Mouse (Mus musculus): Measurements from ENCODE around the gene Atp11c. TPM values are rescaled to one million over a fixed set of nuclear protein-coding genes. Genes with fewer than 3 reads are reported as not detected.

Atp11c gene
- total RNA-seq, 2 experiments from 2014 or later: 9.6 to 10.0 TPM

DNA sequence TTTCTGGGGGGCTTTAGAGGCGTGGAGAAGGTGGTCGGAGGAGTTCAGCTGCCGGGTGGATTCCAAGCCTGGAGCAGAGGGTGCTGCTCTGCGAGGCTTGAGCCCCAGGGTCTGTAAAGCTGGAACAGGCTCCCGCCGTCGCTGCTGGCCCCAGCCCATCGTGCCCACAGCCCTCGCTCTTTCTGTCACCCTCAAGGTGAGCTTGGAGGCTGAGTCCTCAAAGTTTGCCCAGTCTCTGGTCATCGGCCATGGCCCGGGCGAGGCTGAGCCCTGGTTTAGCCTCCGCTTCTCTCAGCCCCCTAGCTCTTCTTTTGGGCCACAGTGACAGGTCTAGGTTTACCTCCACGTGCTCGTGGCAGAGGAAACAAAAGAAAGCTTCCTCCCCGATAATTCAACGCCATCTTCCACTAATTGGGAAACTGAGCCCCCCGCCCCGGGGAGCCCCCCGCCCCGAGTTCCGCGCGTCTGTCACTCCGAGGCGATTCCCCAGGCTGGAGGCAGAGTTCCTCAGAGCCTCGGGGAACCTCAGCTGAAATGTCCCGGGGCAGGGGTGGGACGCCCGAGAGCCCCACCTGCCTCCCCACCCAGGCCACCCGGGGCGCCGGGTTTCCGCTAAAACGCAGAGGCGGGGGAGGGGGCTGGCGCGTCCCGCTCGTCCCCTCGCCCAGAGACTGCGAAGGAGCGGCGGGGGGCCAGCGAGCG, 189.3 kb downstream of the Atp11c start:
- DNase-seq: peak; percentile 8 to 16
- intact Hi-C loops (cut with DNase I): loop anchor here (5.0 to 10.0 kb wide), 3 partner anchors 66 to 1226 kb away; no protein-coding TSS in a partner anchor

DNA sequence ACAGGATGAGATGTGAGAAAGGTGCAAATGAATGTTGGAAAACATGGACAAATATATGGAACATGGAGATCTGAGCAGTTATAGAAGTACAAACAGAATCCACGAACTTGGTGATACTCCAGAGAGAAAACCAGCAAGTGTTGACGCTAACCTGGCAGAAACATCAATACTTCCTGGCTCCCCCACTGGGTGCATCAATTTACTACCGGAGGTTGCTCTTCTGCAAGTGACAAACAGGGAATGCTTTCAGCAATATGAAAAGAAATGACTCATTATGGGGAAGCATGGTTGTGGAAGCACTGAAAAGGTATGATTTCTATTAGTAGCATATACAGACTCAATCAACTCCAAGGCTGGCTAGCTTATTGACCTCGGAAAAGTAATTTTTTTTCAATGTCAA, 198.2 kb downstream of the Atp11c start:
- DNase-seq: no peak
- intact Hi-C loops (cut with DNase I): no loop called here

DNA sequence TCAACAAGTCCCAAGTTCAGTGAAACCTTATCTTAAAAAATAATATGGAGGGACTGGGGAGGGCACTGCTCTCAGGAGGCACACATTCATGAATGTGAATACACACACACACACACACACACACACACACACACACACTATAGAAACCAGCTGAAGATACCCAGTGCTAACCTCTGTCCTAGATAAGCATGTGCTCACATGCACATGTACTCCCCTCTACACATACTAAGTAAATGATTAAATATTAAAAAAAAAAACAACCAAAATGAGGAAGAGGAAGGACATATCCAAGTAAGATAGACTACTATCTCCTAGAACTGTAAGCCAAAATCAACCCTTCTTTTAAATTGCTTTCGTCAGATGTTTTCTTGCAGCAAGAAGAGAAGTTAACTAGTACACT, 205.6 kb downstream of the Atp11c start:
- DNase-seq: no peak
- intact Hi-C loops (cut with DNase I): no loop called here

DNA sequence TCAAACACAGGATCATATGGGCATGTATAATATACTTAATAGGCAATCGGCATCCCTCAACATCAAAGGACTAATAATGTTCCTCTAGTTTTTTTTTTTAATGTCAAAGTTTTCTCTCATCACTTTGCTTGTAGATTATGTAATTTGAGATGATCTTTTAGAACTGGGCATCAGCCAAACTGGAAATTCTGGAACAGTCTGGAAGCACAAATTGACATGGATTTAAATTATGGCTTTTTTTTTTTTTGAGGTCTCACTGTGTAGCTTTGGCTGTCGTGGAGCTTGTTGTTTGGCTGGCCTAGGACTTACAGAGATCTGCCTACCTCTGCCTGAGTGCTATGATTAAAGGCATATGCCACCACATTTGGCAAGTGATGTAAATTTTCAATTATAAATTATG, 210.8 kb downstream of the Atp11c start:
- no peak for DNase-seq
- intact Hi-C loops (cut with DNase I): no loop called here

GRCm38 (mm10) chrX:60380386-60380785, 212.1 kb downstream of the Atp11c start:
- no peak for DNase-seq
- intact Hi-C loops (cut with DNase I): no loop called here

GRCm38 (mm10) chrX:60348741-60349140, 243.8 kb downstream of the Atp11c start:
- intact Hi-C loops (cut with DNase I): no loop called here
- no peak for DNase-seq

- intact Hi-C loops (cut with DNase I): no loop called here
- DNase-seq: no peak
Measured at GRCm38 (mm10) chrX:60345447-60345846, 247.1 kb downstream of the Atp11c start.

- DNase-seq: peak; percentile 26 to 34
- intact Hi-C loops (cut with DNase I): no loop called here
Measured at GRCm38 (mm10) chrX:60344991-60345390, 247.5 kb downstream of the Atp11c start.

- DNase-seq: no peak
- intact Hi-C loops (cut with DNase I): no loop called here
Measured at GRCm38 (mm10) chrX:60329735-60330134, 262.8 kb downstream of the Atp11c start.

- intact Hi-C loops (cut with DNase I): no loop called here
- no peak for DNase-seq
Measured at GRCm38 (mm10) chrX:60321321-60321720, 271.2 kb downstream of the Atp11c start.

- intact Hi-C loops (cut with DNase I): no loop called here
- DNase-seq: no peak
Measured at GRCm38 (mm10) chrX:60317661-60318060, 274.8 kb downstream of the Atp11c start.

DNA sequence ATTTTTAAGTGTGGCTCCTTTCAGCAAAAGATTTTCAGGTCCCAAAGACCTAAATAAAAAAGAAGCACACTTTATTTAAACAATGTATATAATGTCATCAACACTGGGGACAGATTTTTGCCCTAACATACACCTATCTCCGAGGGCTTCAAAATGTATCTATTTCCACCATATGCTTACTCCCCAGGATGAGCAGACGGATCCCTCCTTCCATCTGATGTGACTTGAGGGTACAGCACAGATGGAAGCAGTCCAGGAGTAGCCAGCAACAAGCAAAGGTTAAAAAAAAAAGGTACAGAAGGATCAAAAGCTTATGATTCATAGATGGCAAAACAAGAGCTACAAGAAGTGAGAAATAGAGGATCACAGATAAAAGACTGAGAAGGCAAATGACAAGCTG, 300.2 kb downstream of the Atp11c start:
- intact Hi-C loops (cut with DNase I): no loop called here
- DNase-seq: no peak

DNA sequence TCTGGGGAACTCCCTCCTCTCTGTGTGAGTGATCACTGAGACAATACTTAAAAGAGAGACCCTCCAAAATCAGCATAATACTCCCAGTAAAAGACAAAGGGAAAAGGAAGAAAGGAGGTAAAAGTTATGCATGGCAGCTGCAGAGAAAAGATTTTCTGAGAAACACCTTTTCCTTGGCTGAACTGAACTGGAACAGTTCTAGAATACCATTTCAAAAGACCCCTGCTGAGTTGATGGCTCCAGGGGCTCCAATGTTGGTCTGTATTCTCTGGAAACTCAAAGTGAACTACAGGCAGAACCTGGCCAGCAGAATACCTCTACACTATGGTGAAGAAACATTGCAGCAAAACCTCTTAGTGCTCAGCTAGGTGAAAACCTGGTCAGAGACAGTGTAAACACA, 337.2 kb downstream of the Atp11c start:
- intact Hi-C loops (cut with DNase I): no loop called here
- DNase-seq: no peak

DNA sequence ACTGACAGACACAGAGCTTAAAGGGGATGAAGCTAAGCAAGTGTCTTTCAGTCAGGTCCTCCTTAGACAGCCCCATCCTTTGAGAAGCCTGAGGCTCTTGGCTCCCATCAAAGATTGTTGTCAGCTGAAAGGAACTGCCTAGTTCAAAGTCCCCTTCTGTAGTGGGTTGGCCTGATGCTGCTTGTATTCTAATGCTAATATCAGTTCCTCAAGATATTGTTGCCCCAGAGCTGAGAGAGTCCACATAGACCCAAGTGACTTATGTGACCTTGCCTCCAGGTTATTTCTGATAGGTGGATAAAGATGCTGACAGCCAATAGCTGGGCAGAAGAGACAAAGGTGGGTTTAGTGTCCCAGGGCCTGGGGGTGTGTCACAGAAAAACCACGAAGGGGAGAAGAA, 404.8 kb downstream of the Atp11c start:
- intact Hi-C loops (cut with DNase I): no loop called here
- no peak for DNase-seq

GRCm38 (mm10) chrX:60182611-60183010, 409.9 kb downstream of the Atp11c start:
- intact Hi-C loops (cut with DNase I): no loop called here

GRCm38 (mm10) chrX:60178744-60179458, 413.6 kb downstream of the Atp11c start, which contains the start of gene Mcf2:
TSS of gene Mcf2 (minus strand) at chrX:60179089.
- peak; percentile 1 to 5 for DNase-seq
- intact Hi-C loops (cut with DNase I): no loop called here

More at GRCm38 (mm10) chrX:60182611-60183010, 409.9 kb downstream of the Atp11c start:
- DNase-seq: no peak

- intact Hi-C loops (cut with DNase I): no loop called here
- DNase-seq: no peak
Measured at GRCm38 (mm10) chrX:60178025-60178743, 414.3 kb downstream of the Atp11c start.
